Mouse (Mus musculus) thymus, postnatal 0 days (tissue): ENCODE results near the gene Basp1. TPM values are rescaled to one million over a fixed set of nuclear protein-coding genes. Genes with fewer than 3 reads are reported as not detected.
A peak's percentile ranks its signal among the peaks of the same experiment; 100 is the strongest.

Experiments used
- DNase-seq: peaks from one replicate; pipeline ENCODE4 v3.0.0-alpha.2; 2015; ENCODE audit warnings: low spot score
- polyA plus RNA-seq: library from polyadenylated mRNA; unstranded; fragments of >200 nt; fragmentation: Nextera tagmentation; extraction: Ambion mirVana; gene quantifications from 2 replicates; pipeline ENCODE4 v1.2.1, GENCODE M21; 2015

Basp1 gene
- polyA plus RNA-seq, 1 experiment from 2014 or later: 13.1 TPM

- no peak for DNase-seq
Measured at GRCm38 (mm10) chr15:25364160-25364818, 49.3 kb downstream of the Basp1 start.

- DNase-seq: no peak
Measured at GRCm38 (mm10) chr15:25363636-25364035, 49.9 kb downstream of the Basp1 start.

- DNase-seq: no peak
Measured at GRCm38 (mm10) chr15:25360825-25361224, 52.7 kb downstream of the Basp1 start.

GRCm38 (mm10) chr15:25358680-25359097 is 54.9 kb downstream of the Basp1 start:
- DNase-seq: no peak

GRCm38 (mm10) chr15:25355339-25355738 is 58.2 kb downstream of the Basp1 start:
- no peak for DNase-seq

GRCm38 (mm10) chr15:25354738-25355137 is 58.8 kb downstream of the Basp1 start:
- peak; percentile 63 for DNase-seq

GRCm38 (mm10) chr15:25353498-25353897 is 60.1 kb downstream of the Basp1 start:
- no peak for DNase-seq

- no peak for DNase-seq
Measured at GRCm38 (mm10) chr15:25343263-25343662, 70.3 kb downstream of the Basp1 start.

- no peak for DNase-seq
Measured at GRCm38 (mm10) chr15:25335277-25335676, 78.3 kb downstream of the Basp1 start.

GRCm38 (mm10) chr15:25331877-25332445 is 81.6 kb downstream of the Basp1 start:
- no peak for DNase-seq

- no peak for DNase-seq
Measured at GRCm38 (mm10) chr15:25330946-25331345, 82.6 kb downstream of the Basp1 start.

- DNase-seq: no peak
Measured at GRCm38 (mm10) chr15:25322601-25323000, 91.0 kb downstream of the Basp1 start.

- no peak for DNase-seq
Measured at GRCm38 (mm10) chr15:25322111-25322510, 91.5 kb downstream of the Basp1 start.

- DNase-seq: no peak
Measured at GRCm38 (mm10) chr15:25321636-25322035, 91.9 kb downstream of the Basp1 start.

GRCm38 (mm10) chr15:25314471-25314870 is 99.1 kb downstream of the Basp1 start:
- DNase-seq: no peak

Other genes starting within 250 kb of the Basp1 start
- 14.1 and 16.3 TPM in 2 replicates for gene Myo10, start 208.8 kb upstream of the Basp1 start, polyA plus RNA-seq